Mouse (Mus musculus) embryo, embryonic 10 days (tissue): ENCODE results near the gene Lcp2.
A peak's percentile ranks its signal among the peaks of the same experiment; 100 is the strongest.

Experiments used
- DNase-seq: peaks from one replicate; pipeline ENCODE4 v3.0.0-alpha.2; 2015; ENCODE audit warnings: low spot score

Lcp2 gene

DNA sequence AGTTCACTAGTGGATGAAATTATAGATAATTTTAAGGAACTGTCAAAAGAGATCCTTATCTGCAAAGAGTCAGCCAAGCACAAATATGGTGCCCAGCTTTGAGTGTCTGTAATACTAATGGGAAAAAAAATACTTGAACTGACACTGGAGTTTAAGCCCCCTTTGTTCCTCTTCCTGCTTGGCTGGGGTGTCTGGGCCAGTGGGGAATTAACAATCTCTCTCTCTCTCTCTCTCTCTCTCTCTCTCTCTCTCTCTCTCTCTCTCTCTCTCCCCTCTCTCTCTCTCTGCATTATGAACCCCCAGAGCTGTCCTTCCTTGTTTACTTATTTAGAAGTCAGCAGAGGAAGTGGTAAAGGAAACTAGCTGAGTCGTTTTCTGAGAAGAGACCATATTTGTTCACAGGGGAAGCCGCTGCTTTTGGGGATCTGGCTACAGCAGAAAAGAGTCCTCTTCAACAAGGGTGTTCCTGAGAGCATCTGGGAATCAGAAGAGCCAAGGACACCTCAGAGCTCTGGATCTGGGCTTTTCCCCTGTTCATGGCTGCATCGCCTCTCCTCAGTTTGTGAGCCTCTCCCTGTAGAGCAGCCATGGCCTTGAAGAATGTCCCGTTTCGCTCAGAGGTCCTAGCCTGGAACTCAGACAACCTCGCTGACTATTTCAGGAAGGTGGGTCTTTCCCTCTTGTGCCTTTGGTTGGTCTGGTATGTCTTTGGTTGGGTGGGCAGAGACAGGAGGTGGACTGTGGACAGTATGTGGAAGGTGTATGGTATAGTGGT is at the start of gene Lcp2:
Gene Lcp2, plus strand, starts transcription at position 154 of the 775 bp plus-strand sequence.
- no peak for DNase-seq

DNA sequence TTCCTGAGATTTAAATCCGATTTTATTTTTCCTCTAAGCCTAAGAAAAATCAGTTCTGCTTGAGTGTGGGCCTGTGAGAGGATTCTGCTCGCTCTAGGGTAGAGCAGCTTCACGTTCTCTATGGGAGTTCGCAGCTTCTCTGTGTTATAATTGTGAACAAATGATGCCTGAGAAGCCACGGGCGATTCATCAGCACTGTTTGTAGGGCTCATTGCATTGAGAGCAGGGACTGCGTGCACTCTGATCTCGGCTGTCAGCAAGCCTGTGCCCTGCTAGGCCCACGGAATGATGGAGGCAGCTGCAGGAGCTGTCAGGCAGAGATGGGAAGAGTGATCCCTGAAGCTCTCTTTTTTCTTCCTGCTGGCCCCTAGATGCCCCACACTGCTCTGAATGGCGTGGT is 48.5 kb upstream of the Lcp2 start:
- no peak for DNase-seq

DNA sequence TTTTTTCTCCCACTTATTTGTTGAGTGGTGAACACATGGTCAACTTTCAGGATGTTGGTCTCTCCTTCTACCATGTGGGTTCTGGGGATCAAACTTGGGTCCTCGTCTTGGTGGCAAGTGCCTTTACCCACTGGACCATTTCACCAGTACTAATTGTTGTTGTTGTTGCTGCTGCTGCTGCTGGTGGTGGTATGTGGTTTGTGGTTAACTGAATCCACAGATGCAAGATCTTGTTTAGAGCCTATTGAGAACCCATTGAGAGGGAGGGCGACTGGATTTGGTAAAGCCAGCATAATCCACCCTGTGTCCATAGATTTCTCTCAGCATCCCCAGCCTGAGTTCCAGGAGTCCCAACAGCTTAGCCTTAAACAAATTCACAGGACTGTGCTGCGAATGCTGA is 46.3 kb upstream of the Lcp2 start:
- no peak for DNase-seq

DNA sequence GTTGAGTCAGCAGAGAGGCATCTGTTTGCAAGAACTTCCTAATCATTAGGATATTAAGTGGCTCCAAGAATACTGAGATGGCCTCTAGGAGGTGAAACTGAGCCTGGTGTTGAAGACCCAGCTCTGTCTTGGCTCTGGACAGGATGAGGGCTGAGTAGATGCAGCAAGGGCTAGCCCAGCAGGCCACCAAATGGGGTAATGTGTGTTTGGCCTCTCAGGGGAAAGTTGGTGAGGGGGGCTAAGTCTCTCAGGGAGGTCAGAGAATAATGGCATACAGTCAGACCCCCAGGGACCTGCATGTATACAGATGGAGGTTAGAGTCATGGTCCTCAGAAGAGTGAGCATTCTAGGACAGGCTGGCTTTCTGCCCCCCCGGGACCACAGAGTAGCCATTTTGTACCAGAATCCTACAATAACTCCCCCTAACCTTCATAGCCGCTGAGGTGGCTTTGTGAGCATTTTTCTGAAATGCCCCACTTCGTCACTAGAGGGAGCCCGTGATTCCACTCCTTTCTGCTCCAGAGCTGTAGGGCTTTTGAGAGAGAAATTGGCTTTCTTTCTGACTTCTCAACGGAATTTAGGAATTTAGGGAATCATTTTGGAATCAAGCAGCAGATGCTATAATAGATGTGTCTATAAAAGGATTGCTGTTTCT is 44.7 kb upstream of the Lcp2 start:
- DNase-seq = peak; percentile 47

DNA sequence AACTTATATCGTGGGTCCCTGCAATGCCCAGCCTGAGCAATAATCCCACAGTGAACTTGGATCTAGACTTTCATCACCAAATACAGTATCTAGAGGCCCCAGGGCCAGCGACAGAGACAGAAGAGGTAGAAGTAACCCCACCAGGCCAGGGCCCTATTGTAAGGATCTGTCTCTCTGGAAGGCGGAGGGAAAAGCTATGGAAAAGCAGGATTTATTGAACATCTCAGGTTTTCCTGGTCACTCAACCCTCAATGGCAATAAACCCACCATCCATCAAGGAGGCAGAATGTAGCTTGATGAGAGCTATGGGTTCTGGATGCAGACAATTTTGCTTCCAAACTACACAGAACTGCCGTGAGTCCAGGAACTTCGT is 44.1 kb upstream of the Lcp2 start:
- DNase-seq = no peak

DNA sequence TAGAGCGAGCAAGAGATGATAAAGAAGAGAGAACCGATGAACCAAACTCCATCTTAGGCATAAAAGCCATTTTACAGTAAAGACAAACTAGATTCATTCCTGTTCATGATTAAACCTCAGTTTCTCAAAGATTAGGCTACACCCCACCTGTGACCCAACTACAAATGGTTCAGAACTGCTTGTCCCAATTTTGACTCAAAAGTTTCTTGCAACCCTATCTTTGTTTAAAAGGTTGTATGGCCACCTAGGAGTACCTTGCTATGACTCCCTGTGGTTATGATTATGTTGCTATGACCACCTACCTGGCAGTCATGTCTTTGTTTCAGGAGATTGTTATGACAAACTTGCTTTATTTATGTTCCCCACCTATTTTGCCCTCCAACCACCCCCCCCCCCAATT is 39.1 kb upstream of the Lcp2 start:
- DNase-seq = no peak

DNA sequence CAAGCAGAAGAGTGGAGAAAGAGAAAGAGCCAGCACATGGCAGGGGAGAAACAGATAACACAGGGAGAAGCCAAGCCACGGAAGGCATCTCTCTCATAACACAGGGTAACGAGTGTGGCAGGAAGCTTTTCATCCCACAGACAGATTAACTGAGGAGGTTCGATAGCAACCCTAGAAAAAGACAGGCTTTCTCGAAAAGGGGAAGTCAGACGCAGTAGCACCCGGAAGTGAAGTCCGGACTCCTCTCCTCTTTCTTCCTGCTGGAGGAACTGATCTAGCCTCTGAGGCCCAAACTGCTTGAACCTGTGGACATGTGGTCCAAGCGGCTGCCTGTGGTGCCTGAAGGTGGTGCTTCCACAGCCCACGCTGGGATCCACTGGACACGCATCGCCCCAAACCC is 38.5 kb upstream of the Lcp2 start:
- no peak for DNase-seq

DNA sequence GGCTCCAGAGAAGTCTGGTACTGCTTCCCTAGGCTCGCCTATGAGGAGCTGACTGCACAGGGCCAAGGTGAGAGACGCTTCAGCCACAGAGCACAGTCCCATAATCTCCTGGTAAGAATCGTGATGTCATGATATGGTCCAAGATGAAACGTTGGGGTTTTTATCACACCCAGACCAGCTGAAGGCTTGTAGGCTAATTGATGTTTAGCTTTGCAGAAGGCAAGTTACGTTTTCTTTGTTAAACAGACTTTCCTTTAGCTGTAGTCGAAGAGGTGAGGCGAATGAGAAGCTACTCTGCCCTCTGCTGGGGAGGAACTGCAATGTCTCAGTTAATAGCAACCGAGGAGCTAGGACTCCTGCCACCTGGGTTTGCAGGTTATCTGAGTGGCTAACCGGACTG is 38.0 kb upstream of the Lcp2 start:
- DNase-seq = peak; percentile 79

DNA sequence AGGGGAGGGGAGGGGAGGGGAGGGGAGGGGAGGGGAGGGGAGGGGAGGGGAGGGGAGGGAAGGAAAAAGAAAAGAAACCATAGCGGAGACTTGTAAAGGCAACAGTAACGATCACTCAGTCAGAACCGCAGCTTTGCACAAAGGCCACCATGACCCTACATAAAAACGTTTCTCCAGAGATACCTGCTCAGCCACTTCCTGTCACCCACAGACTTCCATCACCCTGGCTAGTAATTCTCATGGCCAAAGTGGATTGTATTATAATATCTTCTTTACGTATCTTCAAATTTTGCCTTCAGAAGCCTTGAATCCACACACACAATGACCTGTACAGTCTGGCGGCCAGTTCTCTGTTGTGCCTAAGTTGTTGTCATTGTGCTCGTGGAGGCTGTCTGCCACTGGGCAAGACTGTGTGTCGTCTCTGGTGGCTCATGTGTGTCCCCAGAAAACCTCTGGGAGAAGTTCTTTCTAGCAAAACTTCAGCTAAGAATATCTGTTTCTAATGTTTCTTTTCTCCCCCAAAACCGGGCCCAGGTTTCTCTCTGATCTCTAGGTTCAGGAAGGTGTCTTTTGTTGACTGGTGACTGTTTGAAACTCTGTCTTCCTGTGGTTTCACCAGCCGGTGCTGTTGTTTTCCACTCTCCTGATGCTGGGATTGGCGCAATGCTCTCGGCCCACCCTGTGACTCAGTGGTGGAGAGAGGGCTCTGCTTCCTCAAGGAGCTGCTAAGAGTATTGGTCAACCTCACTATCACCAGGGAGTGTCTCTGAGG is 37.2 kb upstream of the Lcp2 start:
- no peak for DNase-seq

DNA sequence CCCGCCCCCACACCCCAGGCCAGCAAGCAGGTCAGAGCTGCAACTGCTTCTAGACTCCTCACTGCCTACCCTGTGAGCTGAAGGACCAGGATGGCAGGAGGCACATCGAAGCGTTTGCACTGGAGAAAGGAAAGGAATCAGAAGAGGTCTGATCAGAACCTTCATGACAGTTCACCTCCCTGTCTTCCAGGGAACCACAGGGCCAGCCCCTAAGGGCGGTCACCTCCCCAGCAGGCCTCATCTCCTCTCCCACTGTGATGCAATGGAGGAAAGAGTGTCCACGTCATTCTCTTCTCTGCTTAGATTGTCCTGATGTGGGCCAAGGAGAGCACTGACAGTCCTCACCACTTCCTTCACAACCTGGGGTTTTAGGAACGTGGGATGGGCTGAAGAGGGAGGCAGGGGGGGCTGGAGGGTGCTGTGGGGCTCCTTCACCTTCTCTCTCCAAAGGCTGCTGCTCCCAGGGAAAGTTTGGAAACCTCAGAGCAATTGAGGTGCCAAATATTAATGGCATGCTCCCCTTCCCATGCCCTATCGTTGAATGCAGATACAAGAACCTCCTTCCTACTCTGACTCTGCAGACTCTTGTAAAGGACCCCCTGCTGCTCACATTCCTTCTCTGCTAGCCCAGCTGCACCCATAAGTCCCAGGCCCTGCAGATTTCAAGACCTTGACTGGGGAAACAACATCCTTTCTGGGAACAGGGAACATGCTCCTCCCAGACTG is 36.4 kb upstream of the Lcp2 start:
- DNase-seq = no peak

DNA sequence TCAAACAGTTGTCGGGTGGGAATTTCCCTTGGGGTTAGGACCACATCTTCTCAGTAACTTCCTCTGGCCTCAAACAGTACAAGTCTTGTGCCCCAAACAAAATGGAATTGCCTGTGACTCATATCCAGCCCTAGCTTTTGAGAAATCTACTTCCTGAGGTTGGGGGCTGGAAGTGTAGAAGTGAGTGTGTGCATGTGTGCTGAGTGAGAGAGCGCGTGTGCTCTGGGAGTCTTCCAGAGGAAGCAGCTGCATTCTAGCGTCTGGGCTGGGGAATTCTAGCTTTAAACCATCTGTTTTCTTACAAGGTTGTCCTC is 35.9 kb upstream of the Lcp2 start:
- DNase-seq = peak; percentile 19

DNA sequence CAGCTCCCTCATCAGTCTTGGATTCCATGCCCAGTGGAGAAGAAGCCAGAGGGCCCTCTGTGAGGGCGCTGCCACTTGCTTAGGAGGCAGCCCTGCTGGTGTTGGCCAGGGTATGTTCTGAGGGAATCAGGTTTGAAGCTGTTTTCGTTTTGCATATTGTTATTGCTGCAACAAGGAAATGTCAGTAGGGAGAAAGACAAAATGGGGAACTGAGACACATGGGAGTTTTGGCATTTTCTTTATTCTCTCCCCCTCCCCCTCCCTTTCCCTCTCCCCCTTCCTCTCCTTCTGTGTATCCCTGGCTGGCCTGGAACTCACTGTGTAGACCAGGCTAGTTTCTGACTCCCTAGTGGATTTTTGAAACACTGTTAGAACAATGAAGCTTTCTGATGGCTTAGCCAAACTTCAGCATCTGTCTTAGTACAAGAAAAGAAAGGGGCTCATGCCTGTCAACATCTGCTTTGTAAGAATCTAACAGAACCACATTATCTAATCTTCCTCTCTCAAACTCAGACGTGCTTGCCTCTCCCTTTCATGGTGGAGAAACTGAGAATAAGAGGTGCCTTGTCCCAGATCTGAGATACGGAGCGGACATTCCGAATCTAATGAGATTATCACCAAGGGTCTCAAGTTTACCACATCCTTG is 34.6 kb upstream of the Lcp2 start:
- DNase-seq = no peak

DNA sequence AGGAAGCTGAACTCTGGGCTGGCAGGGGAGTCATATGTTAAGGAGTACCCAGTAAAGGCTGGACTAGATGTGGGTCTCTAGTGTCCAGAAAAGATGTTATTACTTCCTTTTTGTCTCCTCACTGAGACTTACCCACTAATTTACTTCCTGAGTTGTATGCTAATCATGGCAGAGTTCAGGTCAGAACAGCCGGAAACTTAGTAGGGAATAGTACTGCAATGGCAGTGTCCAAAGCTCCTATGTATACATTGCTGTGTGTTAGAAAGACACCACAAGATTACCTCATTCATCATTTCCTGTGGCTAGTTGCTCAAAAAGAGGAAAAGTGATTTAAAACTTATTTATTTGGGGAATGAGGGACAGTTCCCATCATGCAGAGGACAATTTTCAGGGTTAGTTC is 21.6 kb upstream of the Lcp2 start:
- no peak for DNase-seq

DNA sequence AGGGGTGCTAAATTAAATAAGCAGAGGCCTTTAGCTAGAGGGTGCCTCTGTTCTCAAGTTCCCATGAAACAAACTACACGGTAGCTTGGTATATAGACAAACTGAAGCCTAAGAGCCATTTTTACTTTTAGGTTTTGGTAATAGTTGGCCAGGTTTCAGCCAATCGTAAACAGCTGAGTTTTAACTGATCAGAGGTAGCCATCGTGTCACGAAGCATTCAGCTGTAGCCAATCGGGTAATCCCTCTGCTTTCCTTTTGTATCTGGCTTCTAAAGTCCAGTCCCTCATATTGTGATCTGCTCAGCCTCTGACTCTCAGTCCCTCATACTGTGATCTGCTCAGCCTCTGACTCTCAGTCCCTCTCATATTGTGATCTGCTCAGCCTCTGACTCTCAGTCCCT is 17.1 kb upstream of the Lcp2 start:
- no peak for DNase-seq

DNA sequence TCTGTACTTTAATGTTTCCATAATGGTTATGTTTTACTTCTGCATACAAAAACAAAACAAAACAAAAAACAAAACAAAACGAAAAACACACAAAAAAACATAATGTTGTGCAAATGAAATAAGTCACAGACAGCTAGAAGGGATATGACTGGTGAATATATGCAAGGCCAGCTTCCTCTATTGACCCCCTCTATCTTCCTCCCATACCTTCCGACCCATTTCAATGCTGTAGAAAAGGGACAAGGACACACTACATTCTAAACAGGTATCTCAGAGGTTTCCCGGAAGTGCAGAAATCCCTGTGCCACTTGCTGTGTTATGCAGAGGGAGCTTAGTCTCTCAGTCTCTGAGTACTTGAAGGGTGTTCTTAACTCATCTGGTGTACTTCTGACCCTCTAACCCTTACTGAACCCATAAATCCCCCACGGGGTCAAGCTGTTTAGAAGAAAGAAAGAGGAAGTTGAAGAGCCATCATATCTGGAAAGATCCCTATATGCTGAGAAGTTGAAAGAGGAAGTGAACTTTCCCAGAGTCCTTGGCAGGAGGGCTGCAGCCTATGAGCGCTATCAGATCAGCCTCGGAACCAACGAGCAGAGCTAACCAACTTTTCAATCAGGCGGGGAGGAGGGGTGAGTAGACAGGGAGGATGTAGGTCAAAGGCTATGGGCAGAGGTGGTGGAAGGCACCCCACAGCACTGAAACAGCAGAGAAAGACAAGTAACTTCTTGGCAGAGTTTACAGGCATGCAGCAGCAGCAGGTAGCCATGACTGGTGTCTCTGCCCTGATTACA is 15.5 kb upstream of the Lcp2 start:
- DNase-seq = no peak

DNA sequence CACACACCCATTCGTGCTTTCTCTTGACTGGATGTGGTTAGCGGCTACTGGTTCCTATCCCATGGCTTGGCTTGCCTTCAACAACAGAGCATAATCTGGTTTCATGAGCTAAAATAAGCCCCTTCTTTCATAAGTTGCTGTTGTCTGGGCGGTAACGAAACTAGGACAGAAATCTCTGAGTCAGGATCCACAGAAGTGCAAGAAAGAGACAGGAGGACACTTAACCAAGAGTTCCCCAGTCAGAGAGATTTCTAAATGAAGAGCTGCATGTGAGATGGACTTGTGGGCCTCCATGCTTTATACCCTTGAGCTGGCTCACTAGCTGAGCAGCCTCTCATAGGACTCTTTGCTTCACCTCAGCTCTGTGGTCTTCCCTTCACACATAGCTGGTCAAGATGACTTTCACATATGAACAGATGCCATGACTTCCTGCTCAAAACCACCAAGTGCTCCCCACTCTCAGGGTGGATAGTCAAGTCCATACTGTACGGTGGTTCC is 12.7 kb upstream of the Lcp2 start:
- DNase-seq = no peak

DNA sequence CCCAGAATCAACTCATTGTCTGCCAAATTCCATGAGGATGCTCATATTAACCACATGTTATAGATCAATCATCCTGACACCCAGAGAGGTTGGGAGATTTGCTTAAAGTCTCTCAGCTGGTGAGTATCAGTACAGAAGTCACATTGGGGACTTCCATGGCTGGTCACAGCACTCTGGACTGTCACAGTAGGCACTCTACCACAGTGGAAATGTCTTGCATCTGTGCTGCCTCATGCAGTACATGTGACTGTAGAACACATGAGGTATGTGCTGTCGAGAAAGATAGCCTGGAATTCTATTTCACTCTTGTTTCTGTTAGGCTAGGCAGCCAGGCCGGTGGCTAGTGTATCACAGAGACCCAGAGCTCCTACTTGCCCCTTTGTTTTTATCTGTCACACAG is 11.9 kb upstream of the Lcp2 start:
- DNase-seq = no peak

DNA sequence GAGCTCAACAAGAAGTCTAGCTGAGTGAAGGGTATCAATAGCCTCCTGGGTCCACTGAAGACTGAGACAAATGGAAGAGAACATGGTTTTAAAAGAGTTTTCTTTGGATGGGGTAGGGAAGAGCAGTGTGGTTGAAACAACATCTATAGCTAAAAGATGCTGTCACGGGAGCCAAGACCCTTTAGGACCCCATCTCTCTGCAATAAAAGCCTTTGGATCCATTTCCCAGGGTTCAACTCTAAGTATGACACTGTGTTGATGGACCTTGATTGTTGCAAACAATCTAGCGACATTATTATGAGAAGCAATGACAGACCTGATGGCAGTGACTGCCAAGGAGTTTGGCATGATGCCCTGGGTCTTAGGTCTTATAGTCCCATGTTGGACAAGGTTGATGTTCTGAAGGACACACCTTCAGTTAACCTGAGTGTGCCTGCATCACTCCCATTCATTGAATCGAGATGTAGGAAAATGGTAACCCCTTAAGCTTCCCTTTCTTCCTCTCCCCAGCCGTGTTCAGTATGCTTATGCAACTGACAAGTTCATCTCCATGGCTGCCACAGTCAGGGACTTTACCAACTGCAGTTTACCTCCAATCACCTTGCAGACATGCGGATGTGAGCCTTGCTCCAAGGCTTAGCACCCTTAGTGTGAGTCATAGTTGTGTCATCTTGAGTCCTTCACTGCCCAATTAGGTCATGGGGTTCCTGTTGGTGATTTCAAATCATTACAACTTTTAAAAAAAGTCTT is 10.6 kb upstream of the Lcp2 start:
- no peak for DNase-seq

DNA sequence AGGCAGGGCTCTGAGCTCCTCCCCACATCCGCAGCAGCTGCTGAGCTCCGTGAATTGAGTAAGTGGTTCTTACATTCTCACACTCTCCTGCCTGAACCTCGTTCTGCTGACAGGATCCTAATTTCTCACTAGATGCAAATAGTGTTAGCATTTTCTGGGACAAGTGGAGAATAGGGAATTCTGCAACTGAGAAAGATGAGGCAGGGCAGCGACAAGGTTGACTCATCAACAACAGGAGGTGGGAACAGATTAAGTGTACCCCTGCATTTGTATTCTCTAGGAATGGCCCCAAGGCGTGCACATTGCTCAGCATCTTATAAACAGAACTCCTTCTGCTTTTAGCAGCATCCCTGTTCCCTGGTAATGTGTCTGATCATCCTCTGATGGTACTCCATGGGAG is 6.7 kb upstream of the Lcp2 start:
- no peak for DNase-seq

DNA sequence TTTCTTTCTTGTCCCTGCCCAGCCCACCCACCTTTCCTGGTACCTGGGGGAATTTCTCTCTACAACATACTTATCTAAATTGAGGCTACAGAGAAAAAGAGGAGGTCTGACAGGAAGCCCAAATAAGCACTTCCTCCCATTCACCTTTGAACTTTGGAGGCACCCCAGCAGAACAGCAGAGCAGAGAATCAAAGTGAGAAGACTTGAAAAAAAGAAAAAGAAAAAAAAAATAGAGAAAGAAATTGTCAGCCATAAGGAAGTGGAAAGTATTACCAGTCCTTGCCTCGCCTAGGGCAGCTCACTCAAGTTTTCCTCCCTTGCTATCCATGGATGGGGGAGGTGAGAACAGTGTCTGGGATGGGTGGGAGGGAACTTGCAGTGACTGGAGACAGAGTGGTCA is 3.9 kb upstream of the Lcp2 start:
- no peak for DNase-seq

DNA sequence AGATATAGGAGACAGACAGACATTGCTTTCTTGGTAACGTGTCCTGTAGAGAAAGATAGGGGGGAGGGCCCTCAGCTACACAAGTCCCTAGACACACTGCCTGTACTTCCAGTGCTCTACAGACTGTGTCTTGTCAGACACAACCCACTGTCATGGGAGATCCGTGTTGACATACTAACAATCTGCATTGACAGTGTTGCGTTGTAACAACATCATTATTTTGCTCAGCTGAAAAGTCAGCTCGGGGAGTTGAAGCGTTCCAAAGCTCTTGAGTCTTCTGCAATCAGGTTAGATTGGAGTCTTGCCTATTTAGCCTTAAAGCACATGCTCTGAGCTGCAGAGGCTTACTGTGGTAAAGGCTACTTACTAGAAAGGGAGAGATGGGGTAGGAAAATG is 820 bp downstream of the Lcp2 start:
- DNase-seq = no peak
